Mouse (Mus musculus): ENCODE results near the gene Lrrc26. TPM values are rescaled to one million over a fixed set of nuclear protein-coding genes. Genes with fewer than 3 reads are reported as not detected.
A peak's percentile ranks its signal among the peaks of the same experiment; 100 is the strongest.

Lrrc26 gene
- polyA plus RNA-seq, 1 experiment from 2014 or later: not detected

GRCm38 (mm10) chr2:25262291-25262767 lies 27.4 kb upstream of the Lrrc26 start, which contains the start of gene Tprn:
Tprn (plus strand) TSS chr2:25262618.
- peak; percentile 96 for ATAC-seq (ENCODE audit: insufficient number of reproducible peaks, insufficient read depth, low FRiP score, low read depth)
- Histone ChIP-seq H3K4me2 (ENCODE audit: low read length) (peak within 1 kb of the TSS; percentile 97), H3K9me3 (ENCODE audit: control insufficient read depth, low read length) (no peaks in the 10 kb centered on the region), H3K36me3 (ENCODE audit: control insufficient read depth, insufficient read depth, low read length) (no peaks in the 10 kb centered on the region), H3K4me3 (ENCODE audit: control insufficient read depth in 1 of 2, insufficient read depth in 1 of 2, low read depth in 1 of 2, low read length in 2 of 2) (peak within 1 kb of the TSS; percentile 62 to 70), H3K4me1 (ENCODE audit: control insufficient read depth in 2 of 2, insufficient read depth in 2 of 2, low read length in 2 of 2) (peaks cover 25 to 32% of the 10 kb centered on the region in 2 experiments), H3K9ac (ENCODE audit: low read length) (peak within 1 kb of the TSS; percentile 72), H3K27me3 (ENCODE audit: control insufficient read depth, insufficient read depth, low read length) (peaks cover 8% of the 10 kb centered on the region), H3K27ac (replicated peaks in 1 of 2; ENCODE audit: control insufficient read depth in 1 of 2, insufficient read depth in 1 of 2, low read depth in 2 of 2, low read length in 2 of 2) (0 out of 4 replicates have a peak within 1 kb of the TSS, but pooled peaks of 1 of the 2 experiments have one; percentile 24)
- under 1% methylated on average over 38 of the region's 39 CpGs for WGBS

DNA sequence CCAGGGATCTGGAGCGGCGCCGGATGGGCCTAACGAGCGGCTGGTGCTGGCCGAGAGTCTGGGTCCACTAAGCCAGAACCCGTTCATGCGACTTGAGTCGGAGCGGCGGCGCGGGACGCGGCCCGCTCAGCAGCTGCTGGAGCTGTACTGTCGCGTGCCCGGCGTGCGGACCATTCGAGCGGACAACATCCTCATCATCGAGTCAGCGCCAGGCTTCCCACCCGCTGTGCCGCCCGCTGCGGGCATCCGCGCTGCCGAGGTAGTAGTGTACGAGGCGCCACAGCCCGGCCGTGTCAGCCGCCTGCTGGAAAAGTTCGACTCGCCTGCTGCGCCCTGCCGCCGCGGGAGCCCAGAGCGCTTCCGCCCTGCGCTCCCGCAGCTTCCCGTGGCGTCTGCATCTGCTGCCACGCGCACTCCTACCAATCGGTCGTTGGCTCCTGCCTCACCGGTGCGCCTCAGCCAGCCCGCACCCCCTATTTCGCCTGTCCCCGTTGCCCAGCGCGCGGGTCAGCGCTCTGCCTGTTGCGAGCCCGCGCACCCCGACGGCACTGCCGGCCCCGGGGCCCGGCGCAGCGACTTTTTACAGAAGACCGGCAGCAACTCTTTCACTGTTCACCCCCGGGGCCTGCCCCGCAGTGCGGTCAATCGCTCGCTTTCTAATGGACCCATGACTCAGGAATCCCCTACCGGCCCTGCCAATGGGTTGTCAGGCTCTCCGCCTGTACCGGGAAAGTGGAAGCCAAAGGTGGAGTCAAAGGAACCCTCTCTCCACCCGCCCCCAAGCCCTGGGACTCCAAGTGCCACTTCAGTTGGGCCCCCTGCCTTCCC lies 26.7 kb upstream of the Lrrc26 start:
- H3K4me3 ChIP-seq (ENCODE audit: control insufficient read depth in 1 of 2, insufficient read depth in 1 of 2, low read depth in 1 of 2, low read length in 2 of 2): peak overlapping the region; percentile 62 to 70
- H3K4me1 ChIP-seq (ENCODE audit: control insufficient read depth in 2 of 2, insufficient read depth in 2 of 2, low read length in 2 of 2): peaks cover 26 to 33% of the 10 kb centered on the region in 2 experiments
- peak overlapping the region; percentile 97 for H3K4me2 ChIP-seq (ENCODE audit: low read length)
- peaks cover 8% of the 10 kb centered on the region for H3K27me3 ChIP-seq (ENCODE audit: control insufficient read depth, insufficient read depth, low read length)
- 0 out of 2 replicates have a peak, but pooled peaks cover under 1% of the 10 kb centered on the region for H3K36me3 ChIP-seq (ENCODE audit: control insufficient read depth, insufficient read depth, low read length)
- no peaks in the 10 kb centered on the region for H3K9me3 ChIP-seq (ENCODE audit: control insufficient read depth, low read length)
- WGBS: under 1% methylated on average over 82 of the region's 82 CpGs
- H3K9ac ChIP-seq (ENCODE audit: low read length): peak overlapping the region; percentile 72
- ATAC-seq (ENCODE audit: insufficient number of reproducible peaks, insufficient read depth, low FRiP score, low read depth): 0 out of 2 replicates have a peak, but pooled peaks have one; percentile 10
- no peak overlapping the region for H3K27ac ChIP-seq (replicated peaks in 1 of 2; ENCODE audit: control insufficient read depth in 1 of 2, insufficient read depth in 1 of 2, low read depth in 2 of 2, low read length in 2 of 2)

GRCm38 (mm10) chr2:25263623-25264285 lies 26.0 kb upstream of the Lrrc26 start:
- ATAC-seq (ENCODE audit: insufficient number of reproducible peaks, insufficient read depth, low FRiP score, low read depth): no peak
- Histone ChIP-seq H3K4me3 (ENCODE audit: control insufficient read depth in 1 of 2, insufficient read depth in 1 of 2, low read depth in 1 of 2, low read length in 2 of 2) (peak overlapping the region; percentile 62 to 70), H3K9ac (ENCODE audit: low read length) (peak overlapping the region; percentile 72), H3K4me2 (ENCODE audit: low read length) (peak overlapping the region; percentile 97), H3K27ac (replicated peaks in 1 of 2; ENCODE audit: control insufficient read depth in 1 of 2, insufficient read depth in 1 of 2, low read depth in 2 of 2, low read length in 2 of 2) (no peak overlapping the region), H3K9me3 (ENCODE audit: control insufficient read depth, low read length) (no peaks in the 10 kb centered on the region), H3K36me3 (ENCODE audit: control insufficient read depth, insufficient read depth, low read length) (peaks cover 8% of the 10 kb centered on the region; the same call in 1 of the 2 replicates), H3K4me1 (ENCODE audit: control insufficient read depth in 2 of 2, insufficient read depth in 2 of 2, low read length in 2 of 2) (peaks cover 26 to 33% of the 10 kb centered on the region in 2 experiments), H3K27me3 (ENCODE audit: control insufficient read depth, insufficient read depth, low read length) (peaks cover 8% of the 10 kb centered on the region)
- 24% methylated on average over 12 of the region's 12 CpGs for whole genome bisulfite sequencing

- Histone ChIP-seq H3K4me2 (ENCODE audit: low read length) (peak overlapping the region; percentile 97; the same call in 1 of the 2 replicates), H3K27me3 (ENCODE audit: control insufficient read depth, insufficient read depth, low read length) (peaks cover 8% of the 10 kb centered on the region), H3K27ac (replicated peaks in 1 of 2; ENCODE audit: control insufficient read depth in 1 of 2, insufficient read depth in 1 of 2, low read depth in 2 of 2, low read length in 2 of 2) (no peak overlapping the region), H3K4me3 (ENCODE audit: control insufficient read depth in 1 of 2, insufficient read depth in 1 of 2, low read depth in 1 of 2, low read length in 2 of 2) (no peak overlapping the region), H3K9ac (ENCODE audit: low read length) (no peak overlapping the region), H3K9me3 (ENCODE audit: control insufficient read depth, low read length) (no peaks in the 10 kb centered on the region), H3K4me1 (ENCODE audit: control insufficient read depth in 2 of 2, insufficient read depth in 2 of 2, low read length in 2 of 2) (peaks cover 26 to 33% of the 10 kb centered on the region in 2 experiments), H3K36me3 (ENCODE audit: control insufficient read depth, insufficient read depth, low read length) (peaks cover 13% of the 10 kb centered on the region)
- no peak for ATAC-seq (ENCODE audit: insufficient number of reproducible peaks, insufficient read depth, low FRiP score, low read depth)
- WGBS: 66% methylated on average over 5 of the region's 5 CpGs
Measured at GRCm38 (mm10) chr2:25264286-25264660, 25.4 kb upstream of the Lrrc26 start.

GRCm38 (mm10) chr2:25264851-25265250 lies 24.9 kb upstream of the Lrrc26 start:
- Histone ChIP-seq H3K4me2 (ENCODE audit: low read length) (no peak overlapping the region), H3K27ac (replicated peaks in 1 of 2; ENCODE audit: control insufficient read depth in 1 of 2, insufficient read depth in 1 of 2, low read depth in 2 of 2, low read length in 2 of 2) (no peak overlapping the region), H3K9me3 (ENCODE audit: control insufficient read depth, low read length) (no peaks in the 10 kb centered on the region), H3K9ac (ENCODE audit: low read length) (no peak overlapping the region), H3K36me3 (ENCODE audit: control insufficient read depth, insufficient read depth, low read length) (peaks cover 19% of the 10 kb centered on the region), H3K4me3 (ENCODE audit: control insufficient read depth in 1 of 2, insufficient read depth in 1 of 2, low read depth in 1 of 2, low read length in 2 of 2) (no peak overlapping the region), H3K4me1 (ENCODE audit: control insufficient read depth in 2 of 2, insufficient read depth in 2 of 2, low read length in 2 of 2) (peaks cover 26 to 33% of the 10 kb centered on the region in 2 experiments), H3K27me3 (ENCODE audit: control insufficient read depth, insufficient read depth, low read length) (peaks cover 8% of the 10 kb centered on the region)
- 72% methylated on average over 3 of the region's 3 CpGs for WGBS
- no peak for ATAC-seq (ENCODE audit: insufficient number of reproducible peaks, insufficient read depth, low FRiP score, low read depth)

GRCm38 (mm10) chr2:25265897-25266656 lies 23.6 kb upstream of the Lrrc26 start:
- H3K4me2 ChIP-seq (ENCODE audit: low read length): peak overlapping the region; percentile 31
- peak overlapping the region; percentile 2 for H3K9ac ChIP-seq (ENCODE audit: low read length)
- H3K9me3 ChIP-seq (ENCODE audit: control insufficient read depth, low read length): no peaks in the 10 kb centered on the region
- peaks cover 30% of the 10 kb centered on the region for H3K36me3 ChIP-seq (ENCODE audit: control insufficient read depth, insufficient read depth, low read length)
- no peak overlapping the region for H3K27ac ChIP-seq (replicated peaks in 1 of 2; ENCODE audit: control insufficient read depth in 1 of 2, insufficient read depth in 1 of 2, low read depth in 2 of 2, low read length in 2 of 2)
- no peak overlapping the region for H3K4me3 ChIP-seq (ENCODE audit: control insufficient read depth in 1 of 2, insufficient read depth in 1 of 2, low read depth in 1 of 2, low read length in 2 of 2)
- H3K4me1 ChIP-seq (ENCODE audit: control insufficient read depth in 2 of 2, insufficient read depth in 2 of 2, low read length in 2 of 2): peaks cover 27 to 39% of the 10 kb centered on the region in 2 experiments
- 50% methylated on average over 6 of the region's 6 CpGs for WGBS
- ATAC-seq (ENCODE audit: insufficient number of reproducible peaks, insufficient read depth, low FRiP score, low read depth): no peak
- H3K27me3 ChIP-seq (ENCODE audit: control insufficient read depth, insufficient read depth, low read length): peaks cover 8% of the 10 kb centered on the region

DNA sequence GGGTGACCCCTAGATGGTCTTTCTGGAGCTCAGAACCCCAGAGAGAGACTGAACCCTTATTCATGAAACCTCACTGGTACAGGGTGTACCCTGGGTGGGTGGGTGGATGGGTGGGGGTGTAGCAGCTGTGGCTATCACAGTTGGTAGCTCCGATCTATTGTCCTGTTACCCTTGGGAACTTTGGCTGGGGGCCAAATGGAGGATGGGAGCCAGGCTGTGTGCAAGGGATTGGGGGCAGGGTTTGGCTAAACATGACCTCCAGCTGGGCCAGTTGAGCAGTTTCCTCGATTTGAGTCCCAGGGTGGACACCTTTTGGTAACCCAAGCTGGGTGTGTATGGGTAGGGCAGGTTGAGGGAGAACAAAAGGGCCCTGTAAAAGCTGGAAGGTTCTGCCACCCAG lies 23.0 kb upstream of the Lrrc26 start:
- Histone ChIP-seq H3K4me1 (ENCODE audit: control insufficient read depth in 2 of 2, insufficient read depth in 2 of 2, low read length in 2 of 2) (peaks cover 30 to 44% of the 10 kb centered on the region in 2 experiments), H3K36me3 (ENCODE audit: control insufficient read depth, insufficient read depth, low read length) (peaks cover 30% of the 10 kb centered on the region), H3K4me2 (ENCODE audit: low read length) (0 out of 2 replicates have a peak overlapping the region, but pooled peaks have one; percentile 31), H3K27ac (replicated peaks in 1 of 2; ENCODE audit: control insufficient read depth in 1 of 2, insufficient read depth in 1 of 2, low read depth in 2 of 2, low read length in 2 of 2) (no peak overlapping the region), H3K4me3 (ENCODE audit: control insufficient read depth in 1 of 2, insufficient read depth in 1 of 2, low read depth in 1 of 2, low read length in 2 of 2) (no peak overlapping the region), H3K27me3 (ENCODE audit: control insufficient read depth, insufficient read depth, low read length) (peaks cover 8% of the 10 kb centered on the region), H3K9me3 (ENCODE audit: control insufficient read depth, low read length) (no peaks in the 10 kb centered on the region), H3K9ac (ENCODE audit: low read length) (0 out of 2 replicates have a peak overlapping the region, but pooled peaks have one; percentile 2)
- no peak for ATAC-seq (ENCODE audit: insufficient number of reproducible peaks, insufficient read depth, low FRiP score, low read depth)
- 17% methylated on average over 2 of the region's 2 CpGs for WGBS

Data from heart, embryonic 14.5 days (tissue).